Comparison of ENCODE assay signal across 16 mouse cellular contexts in the genomic region with DNA sequence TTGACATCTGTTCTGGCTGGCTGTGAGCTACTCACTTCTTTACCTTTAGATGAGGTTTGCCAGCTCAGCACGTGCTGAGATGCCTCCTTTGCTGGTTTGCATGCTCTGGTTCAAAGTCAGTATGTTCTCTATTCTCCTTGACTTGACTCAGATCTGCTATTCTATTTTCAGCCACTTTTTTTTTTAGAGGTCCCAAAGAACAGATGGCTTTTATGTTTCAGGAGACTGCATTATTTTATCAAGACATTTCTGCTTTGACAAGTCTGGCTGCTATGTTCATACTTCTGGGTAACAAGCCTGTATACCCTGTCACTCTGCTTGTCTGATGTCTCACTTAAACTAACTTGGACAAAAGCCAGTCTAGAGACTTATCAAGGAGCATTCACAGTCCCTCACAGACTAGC.
DNase-seq lines count a peak whose midpoint lies in the region; ATAC-seq lines count a peak whose summit lies in the region.
"Had no signal": no experiment of that assay in that cellular context is flagged by ENCODE, and none has a peak within 500 bp of the region (broad histone marks: within the 10 kb centered on the region; RNA-seq: fewer than 3 reads in every experiment).

No protein-coding gene starts in this region.

- H3K4me1 ChIP-seq in heart, embryonic 12.5 days (replicated peaks), result no peaks in the 10 kb centered on the region
- H3K4me1 ChIP-seq in kidney, embryonic 15.5 days, result no peaks in the 10 kb centered on the region
- H3K4me1 ChIP-seq: embryonic facial prominence, embryonic 12.5 days; lung, embryonic 15.5 days; midbrain, embryonic 12.5 days; neural tube, embryonic 13.5 days had no signal

- no peak overlapping the region for H3K4me2 ChIP-seq in heart, embryonic 12.5 days
- H3K4me2 ChIP-seq in kidney, embryonic 15.5 days, result no peak overlapping the region
- H3K4me2 ChIP-seq: embryonic facial prominence, embryonic 12.5 days; heart, embryonic 11.5 days; hindbrain, embryonic 14.5 days; lung, embryonic 15.5 days; midbrain, embryonic 12.5 days; neural tube, embryonic 13.5 days had no signal

- no peaks in the 10 kb centered on the region for H3K36me3 ChIP-seq in heart, embryonic 12.5 days
- no peaks in the 10 kb centered on the region for H3K36me3 ChIP-seq in kidney, embryonic 15.5 days
- H3K36me3 ChIP-seq: embryonic facial prominence, embryonic 12.5 days; lung, embryonic 15.5 days; midbrain, embryonic 12.5 days; neural tube, embryonic 13.5 days had no signal

- no peak overlapping the region for H3K4me3 ChIP-seq in heart, embryonic 12.5 days
- H3K4me3 ChIP-seq in kidney, embryonic 15.5 days (replicated peaks), result no peak overlapping the region
- H3K4me3 ChIP-seq: embryonic facial prominence, embryonic 12.5 days; lung, embryonic 15.5 days; midbrain, embryonic 12.5 days; neural tube, embryonic 13.5 days had no signal

- ATAC-seq in heart, embryonic 12.5 days (ENCODE audit: insufficient number of reproducible peaks, low FRiP score), result no peak
- no peak for ATAC-seq in kidney, embryonic 15.5 days (replicated peaks; ENCODE audit: low FRiP score)

- intact Hi-C loops in left cerebral cortex, postnatal 36 days (cut with DNase I), result no loop called here

- H3K9ac ChIP-seq in heart, embryonic 12.5 days, result no peak overlapping the region
- H3K9ac ChIP-seq in kidney, embryonic 15.5 days, result no peak overlapping the region
- H3K9ac ChIP-seq: embryonic facial prominence, embryonic 12.5 days; hindbrain, embryonic 14.5 days; lung, embryonic 15.5 days; midbrain, embryonic 12.5 days; neural tube, embryonic 13.5 days had no signal

- H3K9me3 ChIP-seq in heart, embryonic 12.5 days (replicated peaks), result no peaks in the 10 kb centered on the region
- H3K9me3 ChIP-seq in kidney, embryonic 15.5 days (replicated peaks), result no peaks in the 10 kb centered on the region
- H3K9me3 ChIP-seq: embryonic facial prominence, embryonic 12.5 days; lung, embryonic 15.5 days; midbrain, embryonic 12.5 days; neural tube, embryonic 13.5 days had no signal

- no peaks in the 10 kb centered on the region for H3K27me3 ChIP-seq in heart, embryonic 12.5 days (replicated peaks)
- no peaks in the 10 kb centered on the region for H3K27me3 ChIP-seq in kidney, embryonic 15.5 days
- H3K27me3 ChIP-seq: embryonic facial prominence, embryonic 12.5 days; lung, embryonic 15.5 days; midbrain, embryonic 12.5 days; neural tube, embryonic 13.5 days had no signal

- peak overlapping the region; percentile 40; the same call in 1 of the 2 replicates for H3K27ac ChIP-seq in heart, embryonic 12.5 days (ENCODE audit: poor library complexity, severe bottlenecking)
- no peak overlapping the region for H3K27ac ChIP-seq in kidney, embryonic 15.5 days
- H3K27ac ChIP-seq: embryonic facial prominence, embryonic 12.5 days; hindbrain, embryonic 14.5 days; lung, embryonic 15.5 days; midbrain, embryonic 12.5 days; neural tube, embryonic 13.5 days had no signal

- 21% methylated on average over 1 of the region's 1 CpGs for WGBS in heart, embryonic 12.5 days
- WGBS in kidney, embryonic 15.5 days, result 65% methylated on average over 1 of the region's 1 CpGs

- DNase-seq in heart, adult 11 months, result no peak
- peak; percentile 39 for DNase-seq in MEL-GATA-1-ER (ENCODE audit: extremely low read depth, low read depth)
- peak; percentile 59 for DNase-seq in brain, embryonic 18.5 days (ENCODE audit: low read depth, low spot score)
- DNase-seq in left cerebral cortex, postnatal 36 days (ENCODE audit: low spot score in 2 of 2), result peak; percentile 11 to 25
- no peak for DNase-seq in spleen, adult 18-20 months
- no peak for DNase-seq in urinary bladder, postnatal 4 days (ENCODE audit: low spot score in 2 of 2)
- DNase-seq: adrenal gland, postnatal 36 days; kidney, adult 8-10 months had no signal

Comparison
In these comparisons a context has a peak if more than half of its experiments do, and no peak if none do; other contexts are left out.
1. DNase-seq: peak in MEL-GATA-1-ER (single experiment), brain, embryonic 18.5 days (single experiment) and left cerebral cortex, postnatal 36 days (2 of 2); none in heart, adult 11 months (single experiment), spleen, adult 18-20 months (0 of 2) and urinary bladder, postnatal 4 days (0 of 2).